Mouse (Mus musculus) heart, postnatal 0 days (tissue): ENCODE measurements around the gene Acsl5.

Experiments
- CTCF ChIP-seq: IDR thresholded peaks from 2 replicates; pipeline ENCODE4 v1.5.1; 2016; ENCODE audit warnings: antibody characterized with exemption, control low read depth, low read depth
- EP300 ChIP-seq: IDR thresholded peaks from 2 replicates; pipeline ENCODE4 v1.6.1; 2016; ENCODE audit warnings: antibody characterized with exemption, low read depth

DNA sequence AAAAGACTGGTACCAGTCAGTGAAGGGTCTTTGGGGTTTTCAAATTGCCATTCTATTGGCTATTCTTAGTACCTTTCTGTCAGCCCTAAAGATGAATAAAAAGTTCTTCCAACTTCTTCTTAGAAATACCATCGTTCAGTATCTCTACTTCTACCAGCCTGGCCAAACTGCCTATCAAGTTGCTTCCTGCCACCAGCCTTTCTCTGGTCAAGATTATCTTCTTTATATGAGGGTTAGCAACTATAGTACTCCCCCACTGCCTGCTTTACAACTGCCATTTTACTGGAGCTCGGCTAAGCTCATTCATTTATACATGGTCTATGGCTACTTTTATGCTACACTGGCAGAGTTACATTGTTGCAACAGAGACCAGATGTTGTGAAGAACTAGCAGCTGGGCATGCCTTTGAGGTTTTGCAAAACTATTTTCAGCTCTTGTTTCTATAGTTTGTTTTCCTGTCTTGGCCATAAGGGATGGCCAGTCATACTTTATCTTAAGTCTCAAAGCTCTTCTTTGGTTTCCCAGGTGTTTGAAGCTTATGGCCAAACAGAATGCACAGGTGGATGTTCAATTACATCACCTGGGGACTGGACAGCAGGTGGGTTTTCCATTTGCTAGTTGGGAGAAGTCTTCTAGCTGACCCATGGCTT lies 39.0 kb downstream of the Acsl5 start:
- no peak for TF ChIP-seq CTCF
- TF ChIP-seq EP300 = no peak
